Mouse (Mus musculus) kidney, adult 2 months (tissue): ENCODE results near the gene Lgals3.

Experiments used
- CTCF ChIP-seq: fragments of 200-500 bp; conservative IDR thresholded peaks from 2 replicates; pipeline ENCODE4 v1.5.1; 2011; ENCODE audit warnings: low read depth, mild to moderate bottlenecking, control low read depth, low read length, moderate library complexity, mixed read lengths; ENCODE audit not compliant: insufficient read depth, insufficient read length
- POLR2A ChIP-seq: fragments of 200-500 bp; IDR thresholded peaks from one replicate; pipeline ENCODE4 v1.6.1; 2011; ENCODE audit warnings: low read depth, low read length, control low read depth

- TF ChIP-seq CTCF: no peak
- TF ChIP-seq POLR2A: no peak
Observed at GRCm38 (mm10) chr14:47402735-47403134, 35.2 kb downstream of the Lgals3 start.
